Mouse (Mus musculus) lung, adult 2 months (tissue): ENCODE results near the gene Tmprss15.

Source experiments
- CTCF ChIP-seq: fragments of 200-500 bp; IDR thresholded peaks from 2 replicates; pipeline ENCODE4 v1.5.1; 2011; ENCODE audit warnings: mild to moderate bottlenecking, low read length, control low read depth; ENCODE audit not compliant: insufficient read depth
- POLR2A ChIP-seq: fragments of 200-500 bp; IDR thresholded peaks from 2 replicates; pipeline ENCODE4 v1.6.1; 2011; ENCODE audit warnings: low read depth, mild to moderate bottlenecking, control low read depth, low read length, borderline replicate concordance; ENCODE audit errors: extremely low read depth

GRCm38 (mm10) chr16:78934298-78934697, 156.6 kb downstream of the Tmprss15 start:
- TF ChIP-seq CTCF (no peak), POLR2A (no peak)
